Mouse (Mus musculus) thymus, adult 2 months (tissue): ENCODE results near the gene Psma5.

Source experiments
- CTCF ChIP-seq: fragments of 200-500 bp; IDR thresholded peaks from 2 replicates; pipeline ENCODE4 v1.5.1; 2012; ENCODE audit warnings: mild to moderate bottlenecking, control low read depth, low read length, moderate library complexity, borderline replicate concordance; ENCODE audit not compliant: control insufficient read depth, poor library complexity, insufficient read depth; ENCODE audit errors: extremely low read depth
- POLR2A ChIP-seq: fragments of 200-500 bp; IDR thresholded peaks from 2 replicates; pipeline ENCODE4 v1.6.1; 2012; ENCODE audit warnings: mild to moderate bottlenecking, low read length, control low read depth, moderate library complexity; ENCODE audit not compliant: control insufficient read depth, poor library complexity, insufficient read depth; ENCODE audit errors: extremely low read depth

DNA sequence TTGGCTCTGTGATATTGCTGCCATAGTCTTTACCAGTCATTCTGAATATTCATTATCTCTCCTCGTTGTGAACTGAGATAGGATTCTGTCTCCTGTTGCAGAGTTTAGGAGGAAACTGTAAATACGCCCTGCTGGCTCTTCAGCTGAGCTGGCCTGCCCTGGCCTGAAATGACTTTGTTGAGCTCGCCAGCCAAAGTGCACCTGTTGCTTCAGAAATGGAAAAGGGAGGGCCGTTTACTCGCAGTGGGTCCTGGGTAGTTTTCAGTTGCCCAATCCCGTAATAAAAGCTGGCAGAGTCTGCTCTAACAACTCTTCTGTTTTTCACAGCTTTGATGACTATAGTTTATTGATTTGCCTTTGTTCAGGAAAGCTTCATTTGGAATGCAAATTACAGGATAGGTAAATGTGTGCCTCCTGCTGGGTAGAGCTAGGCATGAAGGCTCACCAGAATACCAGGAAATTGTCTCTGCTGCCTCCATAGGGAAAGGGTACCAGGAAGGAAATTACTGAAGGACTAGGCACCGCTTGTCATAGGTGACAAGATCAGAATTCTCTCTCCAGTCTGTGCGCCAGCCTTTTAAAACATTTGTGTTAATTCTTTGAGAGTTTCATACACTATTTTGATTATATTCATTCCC is 57.4 kb downstream of the Psma5 start:
- TF ChIP-seq POLR2A (no peak), CTCF (no peak)
